Mouse (Mus musculus) cortical plate, adult 2 months (tissue): ENCODE data around the gene Dscaml1.

ENCODE experiments used
- CTCF ChIP-seq: fragments of 200-500 bp; IDR thresholded peaks from 2 replicates; pipeline ENCODE4 v1.5.1; 2011; ENCODE audit warnings: mild to moderate bottlenecking, control low read depth, low read length; ENCODE audit not compliant: insufficient read depth; ENCODE audit errors: extremely low read depth
- POLR2A ChIP-seq: fragments of 200-500 bp; IDR thresholded peaks from 2 replicates; pipeline ENCODE4 v1.6.1; 2011; ENCODE audit warnings: mild to moderate bottlenecking, low read length, control low read depth; ENCODE audit not compliant: insufficient read depth; ENCODE audit errors: extremely low read depth

- TF ChIP-seq CTCF (no peak), POLR2A (no peak)
Measured at GRCm38 (mm10) chr9:45431150-45431549, 4.7 kb downstream of the Dscaml1 start.
